8 mouse cellular contexts compared by ENCODE assay signal in the genomic region with DNA sequence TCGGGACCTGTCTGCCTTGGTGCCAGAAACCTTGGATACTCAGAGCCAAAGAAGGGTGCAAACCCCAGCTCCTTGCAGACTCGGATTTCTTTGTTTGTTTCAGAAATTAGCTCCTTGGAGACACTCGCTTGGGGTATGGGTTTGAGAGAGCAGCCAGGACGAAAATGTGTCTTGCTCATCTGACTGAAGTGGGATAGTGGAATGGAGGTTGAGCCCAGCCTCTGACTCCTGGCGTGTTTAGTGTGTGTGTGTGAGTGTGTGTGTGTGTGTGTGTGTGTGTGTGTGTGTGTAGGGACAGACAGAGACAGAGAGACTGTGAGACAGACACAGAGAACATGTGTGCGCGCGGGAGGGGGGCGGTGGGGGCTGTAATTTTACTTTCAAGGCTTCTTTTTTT. TPM values are rescaled to one million over a fixed set of nuclear protein-coding genes. Genes with fewer than 3 reads are reported as not detected.
DNase-seq lines count a peak whose midpoint lies in the region; ATAC-seq lines count a peak whose summit lies in the region.

No protein-coding gene starts in this region.

- no peak for DNase-seq in kidney, postnatal 10 days
- DNase-seq in hindbrain, embryonic 10.5 days (ENCODE audit: low spot score) = no peak
- no peak for DNase-seq in midbrain, embryonic 11.5 days (ENCODE audit: low spot score, missing footprints)
- no peak for DNase-seq in thymus, adult 18-20 months
- DNase-seq in spleen, postnatal 4 days (ENCODE audit: low spot score in 2 of 2) = no peak
- DNase-seq in thymus, postnatal 36 days = no peak

- ATAC-seq in kidney, embryonic 14.5 days (ENCODE audit: low FRiP score, low TSS enrichment) = no peak
- peak; percentile 12; the same call in 1 of the 2 replicates for ATAC-seq in midbrain, embryonic 11.5 days (ENCODE audit: low FRiP score)

- no peaks in the 10 kb centered on the region for H3K36me3 ChIP-seq in kidney, embryonic 14.5 days (ENCODE audit: control insufficient read depth, insufficient read depth, low read length)
- no peaks in the 10 kb centered on the region for H3K36me3 ChIP-seq in hindbrain, embryonic 10.5 days
- no peaks in the 10 kb centered on the region for H3K36me3 ChIP-seq in midbrain, embryonic 11.5 days (ENCODE audit: control insufficient read depth, insufficient read depth, low read length)

- H3K4me3 ChIP-seq in kidney, embryonic 14.5 days (ENCODE audit: low read length) = peak overlapping the region; percentile 70
- H3K4me3 ChIP-seq in brown adipose tissue, adult 24 weeks (ENCODE audit: insufficient read depth, low read depth, low read length) = peak overlapping the region; percentile 69
- H3K4me3 ChIP-seq in hindbrain, embryonic 10.5 days = peak overlapping the region; percentile 69
- peak overlapping the region; percentile 61 for H3K4me3 ChIP-seq in midbrain, embryonic 11.5 days (ENCODE audit: low read depth, low read length)

- H3K4me2 ChIP-seq in kidney, embryonic 14.5 days (replicated peaks; ENCODE audit: low read depth, low read length) = peak overlapping the region; percentile 97
- H3K4me2 ChIP-seq in midbrain, embryonic 11.5 days = peak overlapping the region; percentile 93

- H3K27ac ChIP-seq in kidney, embryonic 14.5 days (ENCODE audit: low read depth, low read length) = no peak overlapping the region
- H3K27ac ChIP-seq in brown adipose tissue, adult 24 weeks (replicated peaks; ENCODE audit: low read depth, low read length) = no peak overlapping the region
- H3K27ac ChIP-seq in hindbrain, embryonic 10.5 days = peak overlapping the region; percentile 93
- no peak overlapping the region for H3K27ac ChIP-seq in midbrain, embryonic 11.5 days (ENCODE audit: low read depth, low read length)

- H3K27me3 ChIP-seq in kidney, embryonic 14.5 days (ENCODE audit: control insufficient read depth, insufficient read depth, low read length) = peaks cover 9% of the 10 kb centered on the region
- peaks cover 65% of the 10 kb centered on the region for H3K27me3 ChIP-seq in hindbrain, embryonic 10.5 days (ENCODE audit: insufficient read depth, poor library complexity, severe bottlenecking)
- peaks cover 10% of the 10 kb centered on the region; the same call in 1 of the 2 replicates for H3K27me3 ChIP-seq in midbrain, embryonic 11.5 days (ENCODE audit: control insufficient read depth, insufficient read depth, low read length)

- no peaks in the 10 kb centered on the region for H3K9me3 ChIP-seq in kidney, embryonic 14.5 days (ENCODE audit: control insufficient read depth, low read length)
- H3K9me3 ChIP-seq in hindbrain, embryonic 10.5 days = no peaks in the 10 kb centered on the region
- no peaks in the 10 kb centered on the region for H3K9me3 ChIP-seq in midbrain, embryonic 11.5 days (ENCODE audit: control insufficient read depth, low read length)

- WGBS in kidney, embryonic 14.5 days = 17% methylated on average over 9 of the region's 9 CpGs
- WGBS in hindbrain, embryonic 10.5 days = 19% methylated on average over 9 of the region's 9 CpGs
- WGBS in midbrain, embryonic 11.5 days = 16% methylated on average over 9 of the region's 9 CpGs

- peak overlapping the region; percentile 74 for H3K9ac ChIP-seq in kidney, embryonic 14.5 days (ENCODE audit: low read depth, low read length)
- peak overlapping the region; percentile 78 for H3K9ac ChIP-seq in midbrain, embryonic 11.5 days (ENCODE audit: low read length)

- peaks cover 9% of the 10 kb centered on the region; the same call in 1 of the 2 replicates for H3K4me1 ChIP-seq in kidney, embryonic 14.5 days (ENCODE audit: control insufficient read depth, insufficient read depth, low read length)
- peaks cover 2% of the 10 kb centered on the region; the same call in 1 of the 2 replicates for H3K4me1 ChIP-seq in brown adipose tissue, adult 24 weeks (ENCODE audit: control insufficient read depth, insufficient read depth, insufficient read length, low read length)
- H3K4me1 ChIP-seq in hindbrain, embryonic 10.5 days (replicated peaks) = peaks cover 31% of the 10 kb centered on the region
- peaks cover 12% of the 10 kb centered on the region; the same call in 1 of the 2 replicates for H3K4me1 ChIP-seq in midbrain, embryonic 11.5 days (ENCODE audit: control insufficient read depth, insufficient read depth, low read length)

RNA-seq across cellular contexts. Expression of gene Chn2, which starts 1.1 kb away (rescaled TPM):
- 13.3 and 17.3 TPM in 2 replicates for polyA plus RNA-seq in kidney, embryonic 14.5 days (2014; fragmentation: Nextera tagmentation; extraction: Ambion mirVana)
- polyA plus RNA-seq in brown adipose tissue, adult 24 weeks (2012; ENCODE audit: insufficient read depth, insufficient read length, missing spikeins) = 1.2 and 2.5 TPM in 2 replicates
- 13.4 and 13.5 TPM in 2 replicates for polyA plus RNA-seq in hindbrain, embryonic 10.5 days (2016; fragmentation: Nextera tagmentation; extraction: Ambion mirVana)
- 23.2 and 26.0 TPM in 2 replicates for polyA plus RNA-seq in midbrain, embryonic 11.5 days (2014; fragmentation: Nextera tagmentation; extraction: Ambion mirVana)
